Mouse (Mus musculus): Measurements from ENCODE around the gene Myb. TPM values are rescaled to one million over a fixed set of nuclear protein-coding genes. Genes with fewer than 3 reads are reported as not detected.

Myb gene
- total and polyA plus RNA-seq, 3 experiments = 11.1 to 24.0 (median 19.1) TPM

- peaks cover 5 to 26% of the 10 kb centered on the region in 2 experiments for H3K4me1 ChIP-seq (ENCODE audit: control insufficient read depth in 1 of 2, insufficient read depth in 2 of 2)
- H3K27ac ChIP-seq (ENCODE audit: insufficient read depth, low read depth) = peak overlapping the region; percentile 14; the same call in 1 of the 2 replicates
- H3K79me2 ChIP-seq (replicated peaks; ENCODE audit: control insufficient read depth, extremely low read depth, insufficient read depth, poor library complexity, severe bottlenecking) = no peaks in the 10 kb centered on the region
- TF ChIP-seq ZKSCAN1 (IDR thresholded peaks at IDR 0.05; ENCODE audit: borderline replicate concordance, low read depth, low read length) (no peak), TBP (conservative IDR thresholded peaks at IDR 0.05; ENCODE audit: low read depth, low read length) (0 out of 2 replicates have a peak, but pooled peaks have one; percentile 25)
- no peak overlapping the region for H3K9ac ChIP-seq (ENCODE audit: insufficient read depth, low read depth)
- DNase-seq (ENCODE audit: extremely low read depth) = peak; percentile 66
- in situ Hi-C loops (cut with MboI; ENCODE audit: low pct_ligation_motif_present, low pct_unique_long_range_greater_than_20kb, low sequenced_read_pairs) (loop anchor here (5.0 kb wide), 1 partner anchor 35 kb away; no protein-coding TSS in a partner anchor), dilution Hi-C loops (cut with MboI; ENCODE audit: extremely low pct_ligation_motif_present, extremely low pct_unique_long_range_greater_than_20kb, low sequenced_read_pairs) (no loop called here)
- H3K36me3 ChIP-seq (replicated peaks in 1 of 2; ENCODE audit: control insufficient read depth in 1 of 2, insufficient read depth in 1 of 2, low read length in 1 of 2) = no peaks in the 10 kb centered on the region
- H3K9me3 ChIP-seq (replicated peaks; ENCODE audit: low read length) = no peaks in the 10 kb centered on the region
- no peaks in the 10 kb centered on the region for H3K27me3 ChIP-seq (replicated peaks)
- H3K4me3 ChIP-seq (replicated peaks in 1 of 3; ENCODE audit: low read depth in 2 of 3, low read length in 2 of 3, poor library complexity in 1 of 3) = no peak overlapping the region
- peak overlapping the region; percentile 54 for H3K4me2 ChIP-seq (ENCODE audit: insufficient read depth, low read depth, poor library complexity, severe bottlenecking)
These were observed 48.1 kb downstream of the Myb start for GRCm38 (mm10) chr10:21112689-21113088.

- Histone ChIP-seq H3K9ac (ENCODE audit: insufficient read depth, low read depth) (no peak overlapping the region), H3K36me3 (replicated peaks in 1 of 2; ENCODE audit: control insufficient read depth in 1 of 2, insufficient read depth in 1 of 2, low read length in 1 of 2) (no peaks in the 10 kb centered on the region), H3K9me3 (replicated peaks; ENCODE audit: low read length) (peaks cover 5% of the 10 kb centered on the region), H3K79me2 (replicated peaks; ENCODE audit: control insufficient read depth, extremely low read depth, insufficient read depth, poor library complexity, severe bottlenecking) (no peaks in the 10 kb centered on the region), H3K4me3 (replicated peaks in 1 of 3; ENCODE audit: low read depth in 2 of 3, low read length in 2 of 3, poor library complexity in 1 of 3) (no peak overlapping the region), H3K27ac (ENCODE audit: insufficient read depth, low read depth) (no peak overlapping the region), H3K4me2 (ENCODE audit: insufficient read depth, low read depth, poor library complexity, severe bottlenecking) (no peak overlapping the region), H3K27me3 (replicated peaks) (no peaks in the 10 kb centered on the region), H3K4me1 (ENCODE audit: control insufficient read depth in 1 of 2, insufficient read depth in 2 of 2) (peaks cover 10 to 33% of the 10 kb centered on the region in 2 experiments)
- TF ChIP-seq ETS1 (conservative IDR thresholded peaks at IDR 0.05; ENCODE audit: low read depth, low read length) (no peak), BHLHE40 (IDR thresholded peaks at IDR 0.05; ENCODE audit: low read depth, low read length) (no peak), UBTF (IDR thresholded peaks at IDR 0.05; ENCODE audit: low read depth, low read length) (no peak), MYC (IDR thresholded peaks at IDR 0.05; ENCODE audit: low read depth, low read length) (no peak), GABPA (IDR thresholded peaks at IDR 0.05; ENCODE audit: insufficient replicate concordance, low read depth, low read length) (no peak), KAT2A (IDR thresholded peaks at IDR 0.05; ENCODE audit: insufficient replicate concordance, low read length) (no peak), SIN3A (IDR thresholded peaks at IDR 0.05; ENCODE audit: low read length) (no peak), MAFK (IDR thresholded peaks at IDR 0.05; ENCODE audit: insufficient replicate concordance, low read length) (no peak), JUN (IDR thresholded peaks at IDR 0.05; ENCODE audit: insufficient read depth, low read depth, low read length) (no peak), USF2 (conservative IDR thresholded peaks at IDR 0.05; ENCODE audit: low read depth, low read length) (no peak), PAX5 (IDR thresholded peaks at IDR 0.05; ENCODE audit: low read length) (no peak), RAD21 (IDR thresholded peaks at IDR 0.05; ENCODE audit: low read depth, low read length) (no peak), CHD1 (IDR thresholded peaks at IDR 0.05; ENCODE audit: low read depth, low read length) (no peak), POLR2A (IDR thresholded peaks at IDR 0.05; ENCODE audit: low read depth, low read length) (no peak), MAX (IDR thresholded peaks at IDR 0.05; ENCODE audit: low read length) (no peak), NELFE (IDR thresholded peaks at IDR 0.05; ENCODE audit: low read depth, low read length) (no peak), HCFC1 (IDR thresholded peaks at IDR 0.05; ENCODE audit: low read depth, low read length) (no peak), TBP (conservative IDR thresholded peaks at IDR 0.05; ENCODE audit: low read depth, low read length) (no peak), ZKSCAN1 (IDR thresholded peaks at IDR 0.05; ENCODE audit: borderline replicate concordance, low read depth, low read length) (no peak)
- dilution Hi-C loops (cut with MboI; ENCODE audit: extremely low pct_ligation_motif_present, extremely low pct_unique_long_range_greater_than_20kb, low sequenced_read_pairs) = no loop called here
- in situ Hi-C loops (cut with MboI; ENCODE audit: low pct_ligation_motif_present, low pct_unique_long_range_greater_than_20kb, low sequenced_read_pairs) = loop anchor here (5.0 kb wide), 1 partner anchor 38 kb away; no protein-coding TSS in a partner anchor
- no peak for DNase-seq (ENCODE audit: extremely low read depth)
These were observed 51.3 kb downstream of the Myb start for GRCm38 (mm10) chr10:21109337-21110056.
